ENCODE assay signal across 14 mouse cellular contexts in genomic region chr17:14961557-14962154, GRCm38 (mm10). TPM values are rescaled to one million over a fixed set of nuclear protein-coding genes. Genes with fewer than 3 reads are reported as not detected.
A peak's percentile ranks its signal among the peaks of the same experiment; 100 is the strongest.
DNase-seq lines count a peak whose midpoint lies in the region; ATAC-seq lines count a peak whose summit lies in the region.
"Not testable (repeated sequence)": the region's sequence is repeated elsewhere in the genome, so short reads cannot be mapped to it uniquely, and the experiment has no call there.
"Had no signal": no experiment of that assay in that cellular context is flagged by ENCODE, and none has a peak within 500 bp of the region (broad histone marks: within the 10 kb centered on the region; RNA-seq: fewer than 3 reads in every experiment).

No protein-coding gene starts in this region.

- not testable (repeated sequence) for DNase-seq in hindbrain, embryonic 14.5 days (ENCODE audit: low spot score)

- not testable (repeated sequence) for H3K9me3 ChIP-seq in heart, embryonic 11.5 days (replicated peaks; ENCODE audit: control insufficient read depth, low read length); hindbrain, embryonic 14.5 days (ENCODE audit: control insufficient read depth, low read length); kidney, embryonic 16.5 days (ENCODE audit: low read length); liver, embryonic 15.5 days (replicated peaks); midbrain, embryonic 12.5 days; neural tube, embryonic 14.5 days (ENCODE audit: control insufficient read depth, low read length)

- no CpG with 5 or more reads among the region's 44 CpGs for WGBS in heart, embryonic 11.5 days (ENCODE audit: insufficient replicate concordance)
- no CpG with 5 or more reads among the region's 44 CpGs for WGBS in hindbrain, embryonic 14.5 days
- WGBS in kidney, embryonic 16.5 days, result no CpG with 5 or more reads among the region's 44 CpGs
- no CpG with 5 or more reads among the region's 44 CpGs for WGBS in liver, embryonic 15.5 days (ENCODE audit: insufficient replicate concordance)
- WGBS in midbrain, embryonic 12.5 days, result no CpG with 5 or more reads among the region's 44 CpGs
- WGBS in neural tube, embryonic 14.5 days, result no CpG with 5 or more reads among the region's 44 CpGs

- not testable (repeated sequence) for H3K4me3 ChIP-seq in heart, embryonic 11.5 days (ENCODE audit: low read depth, low read length); hindbrain, embryonic 14.5 days (replicated peaks; ENCODE audit: low read length); kidney, embryonic 16.5 days (ENCODE audit: low read length); liver, embryonic 15.5 days (replicated peaks); midbrain, embryonic 12.5 days; neural tube, embryonic 14.5 days (ENCODE audit: low read depth, low read length)

- ATAC-seq in CD4-positive, CD25-positive, alpha-beta regulatory T cell, adult 4 months, result peak; percentile 58
- peak; percentile 12 for ATAC-seq in erythroblast, adult 5-6 weeks (replicated peaks; ENCODE audit: low FRiP score, poor library complexity, severe bottlenecking)
- ATAC-seq in heart, embryonic 11.5 days (replicated peaks; ENCODE audit: insufficient number of reproducible peaks, low FRiP score, low TSS enrichment), result peak; percentile 88
- peak; percentile 93 for ATAC-seq in hindbrain, embryonic 14.5 days (ENCODE audit: low FRiP score)
- peak; percentile 92 for ATAC-seq in kidney, embryonic 16.5 days (ENCODE audit: low FRiP score, low TSS enrichment)
- ATAC-seq in liver, embryonic 15.5 days (ENCODE audit: insufficient read depth), result peak; percentile 53
- ATAC-seq in midbrain, embryonic 12.5 days (ENCODE audit: low FRiP score, low read depth), result peak; percentile 96
- ATAC-seq in neural tube, embryonic 14.5 days (ENCODE audit: low read depth), result peak; percentile 94

- H3K27me3 ChIP-seq in heart, embryonic 11.5 days (ENCODE audit: control insufficient read depth, insufficient read depth, low read length); hindbrain, embryonic 14.5 days (ENCODE audit: control insufficient read depth, insufficient read depth, low read length); kidney, embryonic 16.5 days (ENCODE audit: insufficient read depth, low read length); liver, embryonic 15.5 days; midbrain, embryonic 12.5 days; neural tube, embryonic 14.5 days (ENCODE audit: control insufficient read depth, insufficient read depth, low read length): not testable (repeated sequence)

- H3K27ac ChIP-seq in heart, embryonic 11.5 days (ENCODE audit: low read depth, low read length); hindbrain, embryonic 14.5 days; kidney, embryonic 16.5 days (ENCODE audit: low read length); liver, embryonic 15.5 days (replicated peaks); midbrain, embryonic 12.5 days (replicated peaks); neural tube, embryonic 14.5 days (ENCODE audit: low read depth, low read length): not testable (repeated sequence)

- not testable (repeated sequence) for H3K4me1 ChIP-seq in heart, embryonic 11.5 days (ENCODE audit: control insufficient read depth, insufficient read depth, low read length); kidney, embryonic 16.5 days (ENCODE audit: insufficient read depth, low read length); midbrain, embryonic 12.5 days; neural tube, embryonic 14.5 days (ENCODE audit: control insufficient read depth, insufficient read depth, low read length)
- peaks cover 12% of the 10 kb centered on the region for H3K4me1 ChIP-seq in hindbrain, embryonic 14.5 days (replicated peaks; ENCODE audit: control insufficient read depth, insufficient read depth, low read length)
- H3K4me1 ChIP-seq in liver, embryonic 15.5 days (replicated peaks), result peaks cover 24% of the 10 kb centered on the region

- H3K9ac ChIP-seq in heart, embryonic 11.5 days (ENCODE audit: low read depth, low read length); hindbrain, embryonic 14.5 days; kidney, embryonic 16.5 days (replicated peaks; ENCODE audit: low read length); liver, embryonic 15.5 days; midbrain, embryonic 12.5 days (replicated peaks); neural tube, embryonic 14.5 days (replicated peaks; ENCODE audit: low read depth, low read length): not testable (repeated sequence)

- H3K4me2 ChIP-seq in heart, embryonic 11.5 days; hindbrain, embryonic 14.5 days (replicated peaks); kidney, embryonic 16.5 days (replicated peaks; ENCODE audit: low read depth, low read length); liver, embryonic 15.5 days; midbrain, embryonic 12.5 days (replicated peaks); neural tube, embryonic 14.5 days (ENCODE audit: low read depth, low read length): not testable (repeated sequence)

- not testable (repeated sequence) for H3K36me3 ChIP-seq in heart, embryonic 11.5 days (ENCODE audit: control insufficient read depth, insufficient read depth, low read length); kidney, embryonic 16.5 days (ENCODE audit: insufficient read depth, low read length); midbrain, embryonic 12.5 days; neural tube, embryonic 14.5 days (ENCODE audit: control insufficient read depth, insufficient read depth, low read length)
- H3K36me3 ChIP-seq in hindbrain, embryonic 14.5 days (replicated peaks; ENCODE audit: control insufficient read depth, insufficient read depth), result peaks cover 15% of the 10 kb centered on the region; the same call in 1 of the 2 replicates
- peaks cover 14% of the 10 kb centered on the region; the same call in 1 of the 2 replicates for H3K36me3 ChIP-seq in liver, embryonic 15.5 days (replicated peaks)

RNA-seq across cellular contexts. Expression of gene Phf10, which starts 0.6 kb away (rescaled TPM):
- 10 to 100 TPM in 1 of 2 experiments, 1 to 10 TPM in 1; 7.3 to 12.7 TPM for polyA plus RNA-seq in CD4-positive, CD25-positive, alpha-beta regulatory T cell, adult 4 months (2017; shearing (Covaris generic))
- 88.6 and 101 TPM in 2 replicates for total RNA-seq in erythroblast, adult 5-6 weeks (2015; ENCODE audit: low replicate concordance)
- total RNA-seq in erythroblast, adult 5-6 weeks (2017; ENCODE audit: low replicate concordance), result 42.1 and 49.3 TPM in 2 replicates
- polyA plus RNA-seq in heart, embryonic 11.5 days (2014; fragmentation: Nextera tagmentation; extraction: Ambion mirVana), result 29.4 and 36.7 TPM in 2 replicates
- 19.7 and 22.6 TPM in 2 replicates for polyA plus RNA-seq in hindbrain, embryonic 14.5 days (2014; fragmentation: Nextera tagmentation; extraction: Ambion mirVana)
- 28.0 and 28.7 TPM in 2 replicates for polyA plus RNA-seq in kidney, embryonic 16.5 days (2015; fragmentation: Nextera tagmentation; extraction: Ambion mirVana)
- 93.2 and 105 TPM in 2 replicates for polyA plus RNA-seq in liver, embryonic 15.5 days (2015; fragmentation: Nextera tagmentation; extraction: Ambion mirVana)
- 23.4 and 23.7 TPM in 2 replicates for polyA plus RNA-seq in midbrain, embryonic 12.5 days (2016; fragmentation: Nextera tagmentation; extraction: Ambion mirVana)
- polyA plus RNA-seq in neural tube, embryonic 14.5 days (2014; fragmentation: Nextera tagmentation; extraction: Ambion mirVana), result 21.2 and 21.3 TPM in 2 replicates

RNA-seq across cellular contexts. Expression of gene 9030025P20Rik, which starts 16.6 kb away (rescaled TPM):
- polyA plus RNA-seq in CD4-positive, CD25-positive, alpha-beta regulatory T cell, adult 4 months (2017; shearing (Covaris generic)), result 10 to 100 TPM; 19.6 to 31.8 TPM
- 0.96 and 1.3 TPM in 2 replicates for total RNA-seq in erythroblast, adult 5-6 weeks (2015; ENCODE audit: low replicate concordance)
- total RNA-seq in erythroblast, adult 5-6 weeks (2017; ENCODE audit: low replicate concordance), result 0.94 and 3.1 TPM in 2 replicates
- 6.6 and 7.2 TPM in 2 replicates for polyA plus RNA-seq in heart, embryonic 11.5 days (2014; fragmentation: Nextera tagmentation; extraction: Ambion mirVana)
- polyA plus RNA-seq in hindbrain, embryonic 14.5 days (2014; fragmentation: Nextera tagmentation; extraction: Ambion mirVana), result 4.2 and 7.5 TPM in 2 replicates
- polyA plus RNA-seq in kidney, embryonic 16.5 days (2015; fragmentation: Nextera tagmentation; extraction: Ambion mirVana), result 8.8 and 11.2 TPM in 2 replicates
- polyA plus RNA-seq in liver, embryonic 15.5 days (2015; fragmentation: Nextera tagmentation; extraction: Ambion mirVana), result 3.7 and 5.1 TPM in 2 replicates
- polyA plus RNA-seq in midbrain, embryonic 12.5 days (2016; fragmentation: Nextera tagmentation; extraction: Ambion mirVana), result 14.0 and 14.8 TPM in 2 replicates
- polyA plus RNA-seq in neural tube, embryonic 14.5 days (2014; fragmentation: Nextera tagmentation; extraction: Ambion mirVana), result 6.9 and 7.7 TPM in 2 replicates

RNA-seq across cellular contexts. Expression of gene Gm3417, which starts 16.9 kb away (rescaled TPM):
- not detected for polyA plus RNA-seq in CD4-positive, CD25-positive, alpha-beta regulatory T cell, adult 4 months (2017; shearing (Covaris generic))
- not detected in 2 replicates for total RNA-seq in erythroblast, adult 5-6 weeks (2015; ENCODE audit: low replicate concordance)
- not detected in 2 replicates for total RNA-seq in erythroblast, adult 5-6 weeks (2017; ENCODE audit: low replicate concordance)
- not detected in 2 replicates for polyA plus RNA-seq in heart, embryonic 11.5 days (2014; fragmentation: Nextera tagmentation; extraction: Ambion mirVana)
- polyA plus RNA-seq in hindbrain, embryonic 14.5 days (2014; fragmentation: Nextera tagmentation; extraction: Ambion mirVana), result 0.71 TPM in 1 of 2 replicates, not detected in the other
- polyA plus RNA-seq in kidney, embryonic 16.5 days (2015; fragmentation: Nextera tagmentation; extraction: Ambion mirVana), result 0.73 TPM in 1 of 2 replicates, not detected in the other
- 0.53 and 0.91 TPM in 2 replicates for polyA plus RNA-seq in liver, embryonic 15.5 days (2015; fragmentation: Nextera tagmentation; extraction: Ambion mirVana)
- 1.0 and 1.2 TPM in 2 replicates for polyA plus RNA-seq in midbrain, embryonic 12.5 days (2016; fragmentation: Nextera tagmentation; extraction: Ambion mirVana)
- 1.3 TPM in 1 of 2 replicates, not detected in the other for polyA plus RNA-seq in neural tube, embryonic 14.5 days (2014; fragmentation: Nextera tagmentation; extraction: Ambion mirVana)
- total RNA-seq: adrenal gland, postnatal 10 days; layer of hippocampus, postnatal 25 days; left cerebral cortex, postnatal 4 days had no signal
- polyA plus RNA-seq: hindbrain, embryonic 10.5 days; macrophage; thymus, adult 2 months had no signal

RNA-seq across cellular contexts. Expression of gene 1600012H06Rik, which starts 18.7 kb away (rescaled TPM):
- polyA plus RNA-seq in CD4-positive, CD25-positive, alpha-beta regulatory T cell, adult 4 months (2017; shearing (Covaris generic)), result 10 to 100 TPM; 16.1 to 17.9 TPM
- total RNA-seq in erythroblast, adult 5-6 weeks (2015; ENCODE audit: low replicate concordance), result 5.4 and 9.0 TPM in 2 replicates
- total RNA-seq in erythroblast, adult 5-6 weeks (2017; ENCODE audit: low replicate concordance), result 6.7 and 6.8 TPM in 2 replicates
- polyA plus RNA-seq in heart, embryonic 11.5 days (2014; fragmentation: Nextera tagmentation; extraction: Ambion mirVana), result 33.2 and 38.6 TPM in 2 replicates
- polyA plus RNA-seq in hindbrain, embryonic 14.5 days (2014; fragmentation: Nextera tagmentation; extraction: Ambion mirVana), result 25.6 and 26.6 TPM in 2 replicates
- polyA plus RNA-seq in kidney, embryonic 16.5 days (2015; fragmentation: Nextera tagmentation; extraction: Ambion mirVana), result 36.7 and 40.4 TPM in 2 replicates
- polyA plus RNA-seq in liver, embryonic 15.5 days (2015; fragmentation: Nextera tagmentation; extraction: Ambion mirVana), result 11.9 and 12.2 TPM in 2 replicates
- 31.4 and 33.1 TPM in 2 replicates for polyA plus RNA-seq in midbrain, embryonic 12.5 days (2016; fragmentation: Nextera tagmentation; extraction: Ambion mirVana)
- 24.5 and 26.6 TPM in 2 replicates for polyA plus RNA-seq in neural tube, embryonic 14.5 days (2014; fragmentation: Nextera tagmentation; extraction: Ambion mirVana)

RNA-seq across cellular contexts. Expression of gene Wdr27, which starts 18.7 kb away (rescaled TPM):
- 1 to 10 TPM in 1 of 2 experiments, not detected in 1; 1.9 TPM for polyA plus RNA-seq in CD4-positive, CD25-positive, alpha-beta regulatory T cell, adult 4 months (2017; shearing (Covaris generic))
- not detected in 2 replicates for total RNA-seq in erythroblast, adult 5-6 weeks (2015; ENCODE audit: low replicate concordance)
- total RNA-seq in erythroblast, adult 5-6 weeks (2017; ENCODE audit: low replicate concordance), result not detected in 2 replicates
- 5.1 and 5.5 TPM in 2 replicates for polyA plus RNA-seq in heart, embryonic 11.5 days (2014; fragmentation: Nextera tagmentation; extraction: Ambion mirVana)
- 7.2 and 9.8 TPM in 2 replicates for polyA plus RNA-seq in hindbrain, embryonic 14.5 days (2014; fragmentation: Nextera tagmentation; extraction: Ambion mirVana)
- 6.4 and 6.7 TPM in 2 replicates for polyA plus RNA-seq in kidney, embryonic 16.5 days (2015; fragmentation: Nextera tagmentation; extraction: Ambion mirVana)
- 0.98 and 0.99 TPM in 2 replicates for polyA plus RNA-seq in liver, embryonic 15.5 days (2015; fragmentation: Nextera tagmentation; extraction: Ambion mirVana)
- polyA plus RNA-seq in midbrain, embryonic 12.5 days (2016; fragmentation: Nextera tagmentation; extraction: Ambion mirVana), result 4.7 and 7.1 TPM in 2 replicates
- 7.8 and 10.2 TPM in 2 replicates for polyA plus RNA-seq in neural tube, embryonic 14.5 days (2014; fragmentation: Nextera tagmentation; extraction: Ambion mirVana)

Comparison
In these comparisons a context has a peak if more than half of its experiments do, and no peak if none do; other contexts are left out.
1. ATAC-seq: peak in every context shown above with its lines; median percentile 96 in midbrain, embryonic 12.5 days; 94 in neural tube, embryonic 14.5 days; 93 in hindbrain, embryonic 14.5 days; 92 in kidney, embryonic 16.5 days; 88 in heart, embryonic 11.5 days; 58 in CD4-positive, CD25-positive, alpha-beta regulatory T cell, adult 4 months; 53 in liver, embryonic 15.5 days; 12 in erythroblast, adult 5-6 weeks.